Mouse (Mus musculus) spleen, postnatal 0 days (tissue): ENCODE results near the gene Rmdn3. TPM values are rescaled to one million over a fixed set of nuclear protein-coding genes. Genes with fewer than 3 reads are reported as not detected.

ENCODE experiments used
- polyA plus RNA-seq: library from polyadenylated mRNA; unstranded; fragments of >200 nt; fragmentation: Nextera tagmentation; extraction: Ambion mirVana; gene quantifications from 2 replicates; pipeline ENCODE4 v1.2.1, GENCODE M21; 2015

Rmdn3 gene
- polyA plus RNA-seq, result 41.3 and 50.8 TPM in 2 replicates

GRCm38 (mm10) chr2:119156681-119157572, at the start of gene Rmdn3:
Rmdn3 (minus strand) TSS chr2:119157034.

GRCm38 (mm10) chr2:119173991-119174651, 17.3 kb upstream of the Rmdn3 start, which contains the start of gene Gm14137:
Gm14137 (plus strand) TSS chr2:119174509.

GRCm38 (mm10) chr2:119166901-119167865, 10.3 kb upstream of the Rmdn3 start, which contains the start of gene Gchfr:
Gchfr (plus strand) TSS chr2:119167773.

GRCm38 (mm10) chr2:119112438-119113112, 44.3 kb downstream of the Rmdn3 start, which contains the start of gene Rad51:
Rad51 (plus strand) TSS chr2:119112793.

Other genes with a start within 250 kb of the Rmdn3 start
- gene Chst14, start 230.5 kb downstream of the Rmdn3 start, polyA plus RNA-seq, result 9.4 and 12.5 TPM in 2 replicates
- 20.5 and 21.1 TPM in 2 replicates for gene Ccdc32, start 127.6 kb downstream of the Rmdn3 start, polyA plus RNA-seq
- gene Rpusd2, start 122.2 kb downstream of the Rmdn3 start, polyA plus RNA-seq, result 4.5 and 5.2 TPM in 2 replicates
- 91.5 and 108 TPM in 2 replicates for gene Knl1, start 109.9 kb downstream of the Rmdn3 start, polyA plus RNA-seq
- 33.4 and 40.9 TPM in 2 replicates for gene Rad51, start 44.2 kb downstream of the Rmdn3 start, polyA plus RNA-seq
- 5.2 and 5.7 TPM in 2 replicates for gene Gchfr, start 10.7 kb upstream of the Rmdn3 start, polyA plus RNA-seq
- 0.15 and 0.20 TPM in 2 replicates for gene Gm14137, start 17.5 kb upstream of the Rmdn3 start, polyA plus RNA-seq
- gene Zfyve19, start 51.6 kb upstream of the Rmdn3 start, polyA plus RNA-seq, result 21.1 and 21.7 TPM in 2 replicates
- gene Dnajc17, start 51.8 kb upstream of the Rmdn3 start, polyA plus RNA-seq, result 11.6 and 11.7 TPM in 2 replicates
- gene Ppp1r14d, start 72.9 kb upstream of the Rmdn3 start, polyA plus RNA-seq, result not detected in 2 replicates
- gene Spint1, start 80.3 kb upstream of the Rmdn3 start, polyA plus RNA-seq, result 0.93 and 1.2 TPM in 2 replicates
- 0.46 and 0.77 TPM in 2 replicates for gene Rhov, start 114.2 kb upstream of the Rmdn3 start, polyA plus RNA-seq
- 7.1 and 8.1 TPM in 2 replicates for gene Vps18, start 131.7 kb upstream of the Rmdn3 start, polyA plus RNA-seq
- 2.2 and 2.6 TPM in 2 replicates for gene Dll4, start 168.8 kb upstream of the Rmdn3 start, polyA plus RNA-seq
- 0.81 and 1.2 TPM in 2 replicates for gene Chac1, start 194.2 kb upstream of the Rmdn3 start, polyA plus RNA-seq